ENCODE assay signal across 25 mouse cellular contexts in the genomic region with DNA sequence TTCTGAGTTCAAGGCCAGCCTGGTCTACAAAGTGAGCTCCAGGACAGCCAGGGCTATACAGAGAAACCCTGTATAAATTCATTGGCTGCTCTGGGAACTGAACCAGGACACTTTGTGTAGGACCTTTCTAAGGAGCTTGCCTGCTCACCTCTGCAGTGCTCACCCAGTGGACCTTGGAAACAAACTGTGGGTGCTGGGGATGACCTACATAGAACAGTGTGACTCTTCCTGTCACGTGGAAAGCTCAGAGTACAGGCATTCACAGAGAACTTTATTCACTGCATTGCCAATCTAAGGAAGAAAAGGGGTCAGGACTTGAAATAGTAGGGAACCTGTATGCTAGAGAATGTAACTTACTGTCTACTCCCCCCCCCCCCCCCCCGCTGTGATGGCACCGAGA. TPM values are rescaled to one million over a fixed set of nuclear protein-coding genes. Genes with fewer than 3 reads are reported as not detected.
"Had no signal": no experiment of that assay in that cellular context is flagged by ENCODE, and none has a peak within 500 bp of the region (broad histone marks: within the 10 kb centered on the region; RNA-seq: fewer than 3 reads in every experiment).

No protein-coding gene starts in this region.

- H3K27ac ChIP-seq: intestine, embryonic 15.5 days; kidney, postnatal 0 days; left cerebral cortex, adult 2 months; limb, embryonic 12.5 days; limb, embryonic 15.5 days; liver, embryonic 12.5 days; liver, embryonic 15.5 days; macrophage; midbrain, embryonic 12.5 days; midbrain, embryonic 15.5 days; neural tube, embryonic 12.5 days; neural tube, embryonic 15.5 days; stomach, postnatal 0 days had no signal

- ATAC-seq: hindbrain, embryonic 16.5 days; intestine, embryonic 15.5 days; liver, embryonic 12.5 days; lung, postnatal 0 days; midbrain, embryonic 15.5 days had no signal

- H3K4me3 ChIP-seq: intestine, embryonic 15.5 days; left cerebral cortex, adult 2 months; limb, embryonic 12.5 days; limb, embryonic 15.5 days; liver, embryonic 12.5 days; liver, embryonic 15.5 days; midbrain, embryonic 12.5 days; midbrain, embryonic 15.5 days; neural tube, embryonic 12.5 days; neural tube, embryonic 15.5 days had no signal

- H3K36me3 ChIP-seq: intestine, embryonic 15.5 days; limb, embryonic 12.5 days; limb, embryonic 15.5 days; liver, embryonic 12.5 days; liver, embryonic 15.5 days; midbrain, embryonic 12.5 days; midbrain, embryonic 15.5 days; neural tube, embryonic 12.5 days; neural tube, embryonic 15.5 days had no signal

- H3K4me2 ChIP-seq: intestine, embryonic 15.5 days; limb, embryonic 12.5 days; limb, embryonic 15.5 days; liver, embryonic 12.5 days; liver, embryonic 15.5 days; lung, embryonic 14.5 days; midbrain, embryonic 12.5 days; midbrain, embryonic 15.5 days; neural tube, embryonic 12.5 days; neural tube, embryonic 15.5 days had no signal

- H3K9me3 ChIP-seq: intestine, embryonic 15.5 days; limb, embryonic 12.5 days; limb, embryonic 15.5 days; liver, embryonic 12.5 days; liver, embryonic 15.5 days; midbrain, embryonic 12.5 days; midbrain, embryonic 15.5 days; neural tube, embryonic 12.5 days; neural tube, embryonic 15.5 days had no signal

- H3K4me1 ChIP-seq: intestine, embryonic 15.5 days; limb, embryonic 15.5 days; liver, embryonic 12.5 days; liver, embryonic 15.5 days; midbrain, embryonic 15.5 days had no signal

- DNase-seq: layer of hippocampus, adult 9-11 months; layer of hippocampus, postnatal 36 days; right cerebral cortex, adult 18-20 months; right cerebral cortex, postnatal 14 days; right cerebral cortex, postnatal 4 days; thymus, adult 2 months; thymus, postnatal 14 days; thymus, postnatal 4 days had no signal

- H3K9ac ChIP-seq: intestine, embryonic 15.5 days; limb, embryonic 12.5 days; limb, embryonic 15.5 days; liver, embryonic 12.5 days; liver, embryonic 15.5 days; lung, embryonic 14.5 days; midbrain, embryonic 12.5 days; midbrain, embryonic 15.5 days; neural tube, embryonic 12.5 days; neural tube, embryonic 15.5 days had no signal

- H3K27me3 ChIP-seq: intestine, embryonic 15.5 days; limb, embryonic 12.5 days; limb, embryonic 15.5 days; liver, embryonic 12.5 days; liver, embryonic 15.5 days; midbrain, embryonic 12.5 days; midbrain, embryonic 15.5 days; neural tube, embryonic 12.5 days; neural tube, embryonic 15.5 days had no signal

RNA-seq across cellular contexts. Expression of gene Slc1a1, which starts 54.4 kb away (rescaled TPM):
- total RNA-seq: megakaryocyte, adult 5-6 weeks had no signal
- polyA plus RNA-seq: macrophage had no signal
